Mouse (Mus musculus): Measurements from ENCODE around the gene Cdc42ep3.

Cdc42ep3 gene

DNA sequence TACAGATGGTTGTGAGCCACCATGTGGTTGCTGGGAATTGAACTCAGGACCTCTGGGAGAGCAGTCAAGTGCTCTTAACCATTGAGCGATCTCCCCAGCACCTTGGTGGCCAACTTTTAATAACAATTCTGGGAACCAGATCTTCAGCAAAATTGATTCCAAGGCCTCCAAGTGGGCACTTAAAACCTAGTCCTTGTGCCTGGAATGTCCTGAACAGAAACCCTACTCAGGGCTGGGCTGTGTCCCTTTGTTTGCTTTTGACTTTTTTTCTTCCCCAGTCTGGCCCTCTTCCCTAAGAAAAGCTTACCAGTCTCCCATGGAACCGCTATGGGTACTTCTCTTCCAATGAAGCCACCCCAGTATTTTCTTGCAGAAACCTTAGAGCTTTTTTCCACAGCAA lies 24.5 kb downstream of the Cdc42ep3 start:
- Histone ChIP-seq H3K36me3 (ENCODE audit: control insufficient read depth, insufficient read depth, low read length, poor library complexity, severe bottlenecking) (0 out of 2 replicates have a peak, but pooled peaks cover 2% of the 10 kb centered on the region), H3K27me3 (ENCODE audit: control insufficient read depth, insufficient read depth, low read length, poor library complexity, severe bottlenecking) (no peaks in the 10 kb centered on the region)
- DNase-seq (ENCODE audit: low read depth, low spot score) = no peak

DNA sequence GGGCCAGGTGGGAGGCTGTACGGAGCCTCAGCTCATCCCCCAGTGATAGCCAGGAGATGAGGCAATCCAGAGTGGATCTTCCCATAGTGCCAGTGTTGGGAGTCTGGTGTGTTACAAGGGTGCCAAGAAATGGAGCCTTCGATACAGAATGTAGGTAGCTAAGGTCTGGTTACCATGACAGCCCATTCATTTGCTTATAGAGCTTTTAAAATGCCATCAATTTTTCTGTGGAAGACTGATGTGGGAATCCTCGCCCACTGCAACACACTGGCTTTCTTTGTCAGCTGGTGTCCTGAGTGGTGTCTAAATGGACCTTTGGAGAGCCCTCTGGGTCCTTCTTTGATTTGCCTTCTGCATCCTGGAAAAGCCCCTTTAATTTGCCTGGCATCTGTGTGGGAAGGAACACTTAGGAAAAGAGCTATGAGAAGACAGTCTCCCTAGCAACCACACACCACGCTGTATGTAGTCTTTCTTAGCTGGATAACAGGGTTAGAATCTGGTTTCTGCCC lies 28.0 kb downstream of the Cdc42ep3 start:
- no peak for DNase-seq (ENCODE audit: low read depth, low spot score)
- no peaks in the 10 kb centered on the region for H3K27me3 ChIP-seq (ENCODE audit: control insufficient read depth, insufficient read depth, low read length, poor library complexity, severe bottlenecking)
- no peaks in the 10 kb centered on the region for H3K36me3 ChIP-seq (ENCODE audit: control insufficient read depth, insufficient read depth, low read length, poor library complexity, severe bottlenecking)

DNA sequence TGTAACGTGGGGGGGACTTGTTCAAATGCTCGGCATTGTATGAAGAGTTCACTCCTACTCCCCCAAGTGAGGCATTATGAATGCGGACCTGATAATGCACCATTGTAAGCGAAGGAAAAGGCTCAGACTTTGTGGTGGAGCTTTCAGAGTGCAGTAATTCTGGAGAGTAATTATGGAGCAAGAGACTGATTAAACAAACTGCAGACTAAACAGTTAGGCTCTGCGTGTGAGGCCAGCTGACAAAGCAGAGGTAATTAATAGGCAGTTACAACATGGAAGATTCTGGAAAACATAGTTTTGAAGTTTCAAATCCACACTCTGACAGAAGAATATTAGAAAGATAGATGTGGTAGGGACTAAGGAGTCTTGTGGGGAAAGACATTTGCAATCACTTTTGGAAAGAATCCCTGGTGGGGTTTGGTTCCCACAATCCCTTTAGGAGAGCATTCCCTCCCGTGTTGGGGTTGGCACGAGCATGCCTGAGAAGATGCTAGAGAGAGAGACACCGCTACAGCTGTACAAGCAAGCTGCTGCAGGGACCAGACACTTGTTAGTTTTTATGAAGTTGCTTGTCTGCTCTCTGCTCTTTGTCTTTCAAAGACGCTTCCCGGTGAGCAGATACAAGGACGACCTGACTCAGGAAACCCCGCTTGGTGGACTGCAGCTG lies 37.7 kb downstream of the Cdc42ep3 start:
- no peak for DNase-seq (ENCODE audit: low read depth, low spot score)
- Histone ChIP-seq H3K27me3 (ENCODE audit: control insufficient read depth, insufficient read depth, low read length, poor library complexity, severe bottlenecking) (no peaks in the 10 kb centered on the region), H3K36me3 (ENCODE audit: control insufficient read depth, insufficient read depth, low read length, poor library complexity, severe bottlenecking) (no peaks in the 10 kb centered on the region)

DNA sequence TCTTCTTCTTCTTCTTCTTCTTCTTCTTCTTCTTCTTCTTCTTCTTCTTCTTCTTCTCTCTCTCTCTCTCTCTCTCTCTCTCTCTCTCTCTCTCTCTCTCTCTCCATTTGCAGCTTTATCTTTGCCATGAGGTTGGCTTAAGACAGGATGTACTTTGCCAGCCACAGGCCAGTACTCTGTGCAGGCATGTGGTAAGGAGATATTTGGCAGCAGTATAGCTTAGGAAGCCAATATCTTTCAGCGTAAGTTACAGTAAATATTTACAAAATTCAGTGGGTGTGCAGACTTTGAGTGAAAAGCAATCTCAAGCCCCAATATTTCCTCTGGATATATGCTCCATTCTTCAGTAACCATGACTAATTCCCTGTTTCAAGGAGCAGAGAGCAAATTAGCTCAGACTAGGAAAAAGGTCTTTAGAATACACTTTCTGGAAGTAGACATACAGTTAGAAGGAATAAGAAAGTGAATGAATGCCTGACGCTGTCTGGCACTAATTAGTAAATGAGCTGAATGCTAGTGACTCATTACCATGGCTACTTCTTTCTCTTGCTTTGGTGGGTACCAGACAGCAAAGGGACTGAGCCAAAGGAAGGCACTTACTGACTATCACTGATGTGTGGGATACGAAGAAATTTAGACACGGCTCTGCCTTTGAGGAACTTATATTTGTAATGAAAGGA lies 39.3 kb downstream of the Cdc42ep3 start:
- no peaks in the 10 kb centered on the region for H3K27me3 ChIP-seq (ENCODE audit: control insufficient read depth, insufficient read depth, low read length, poor library complexity, severe bottlenecking)
- no peaks in the 10 kb centered on the region for H3K36me3 ChIP-seq (ENCODE audit: control insufficient read depth, insufficient read depth, low read length, poor library complexity, severe bottlenecking)
- no peak for DNase-seq (ENCODE audit: low read depth, low spot score)

DNA sequence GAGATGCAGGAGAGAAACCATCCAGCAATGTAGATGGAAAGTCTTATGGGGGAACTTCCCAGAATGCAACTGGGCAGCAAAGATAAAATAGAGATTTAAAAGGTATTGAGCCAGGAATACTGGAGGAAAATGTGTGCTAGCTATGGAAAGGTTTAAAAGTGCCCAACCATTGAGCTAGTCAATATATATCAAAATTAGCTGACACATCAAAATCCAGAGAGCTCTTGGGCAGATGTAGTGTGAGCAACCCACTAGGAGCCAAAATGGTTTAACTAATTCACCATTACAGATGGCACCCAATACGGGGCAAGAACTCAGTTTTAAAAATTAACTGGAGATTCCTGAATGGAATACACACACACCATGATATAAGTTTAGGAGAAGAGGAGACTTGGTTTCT lies 44.4 kb downstream of the Cdc42ep3 start:
- Histone ChIP-seq H3K36me3 (ENCODE audit: control insufficient read depth, insufficient read depth, low read length, poor library complexity, severe bottlenecking) (no peaks in the 10 kb centered on the region), H3K27me3 (ENCODE audit: control insufficient read depth, insufficient read depth, low read length, poor library complexity, severe bottlenecking) (no peaks in the 10 kb centered on the region)
- no peak for DNase-seq (ENCODE audit: low read depth, low spot score)

DNA sequence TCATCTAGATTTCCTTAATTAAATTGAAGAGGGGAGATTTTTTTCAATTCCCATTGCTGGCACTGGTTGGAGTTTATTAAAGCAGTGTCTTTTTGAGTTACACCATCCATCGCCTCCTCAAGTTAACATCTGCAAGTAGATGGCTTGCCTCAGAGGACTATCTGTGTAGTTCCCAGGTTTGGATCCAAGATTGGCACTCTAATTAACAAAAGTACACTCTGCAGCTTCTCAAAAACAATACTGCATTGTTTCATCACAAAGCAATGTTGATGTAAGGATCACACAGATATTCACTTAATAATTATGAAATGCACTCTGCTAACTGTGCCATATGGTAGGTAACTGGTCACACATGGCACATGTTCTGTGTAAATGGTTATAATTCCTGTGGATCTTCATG lies 45.4 kb downstream of the Cdc42ep3 start:
- no peaks in the 10 kb centered on the region for H3K36me3 ChIP-seq (ENCODE audit: control insufficient read depth, insufficient read depth, low read length, poor library complexity, severe bottlenecking)
- no peaks in the 10 kb centered on the region for H3K27me3 ChIP-seq (ENCODE audit: control insufficient read depth, insufficient read depth, low read length, poor library complexity, severe bottlenecking)

DNA sequence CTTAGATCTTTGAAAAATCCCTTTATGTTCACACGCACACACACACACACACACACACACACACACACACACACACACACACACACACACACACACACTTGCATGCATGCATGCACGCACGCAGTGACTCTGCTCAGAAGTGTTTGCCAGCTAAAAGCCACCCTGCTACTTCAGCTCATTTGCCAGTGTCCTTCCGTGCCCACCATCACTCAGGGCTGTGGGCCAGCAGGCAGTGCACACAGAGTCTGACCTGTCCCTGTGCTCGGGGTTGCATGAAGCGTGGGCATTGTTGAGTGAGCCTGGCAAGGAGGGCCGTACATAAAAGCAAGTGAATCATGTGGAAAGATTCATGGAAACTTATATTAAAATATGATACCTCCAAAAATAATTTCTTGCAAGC lies 49.2 kb downstream of the Cdc42ep3 start:
- Histone ChIP-seq H3K27me3 (ENCODE audit: control insufficient read depth, insufficient read depth, low read length, poor library complexity, severe bottlenecking) (no peaks in the 10 kb centered on the region), H3K36me3 (ENCODE audit: control insufficient read depth, insufficient read depth, low read length, poor library complexity, severe bottlenecking) (no peaks in the 10 kb centered on the region)
- DNase-seq (ENCODE audit: low read depth, low spot score) = no peak

More for the DNA sequence above, 45.4 kb downstream of the Cdc42ep3 start:
- DNase-seq (ENCODE audit: low read depth, low spot score) = no peak

- no peaks in the 10 kb centered on the region for H3K36me3 ChIP-seq (ENCODE audit: control insufficient read depth, insufficient read depth, low read length, poor library complexity, severe bottlenecking)
- no peak for DNase-seq (ENCODE audit: low read depth, low spot score)
- no peaks in the 10 kb centered on the region for H3K27me3 ChIP-seq (ENCODE audit: control insufficient read depth, insufficient read depth, low read length, poor library complexity, severe bottlenecking)
These were observed 51.0 kb downstream of the Cdc42ep3 start for GRCm38 (mm10) chr17:79303744-79304497.

DNA sequence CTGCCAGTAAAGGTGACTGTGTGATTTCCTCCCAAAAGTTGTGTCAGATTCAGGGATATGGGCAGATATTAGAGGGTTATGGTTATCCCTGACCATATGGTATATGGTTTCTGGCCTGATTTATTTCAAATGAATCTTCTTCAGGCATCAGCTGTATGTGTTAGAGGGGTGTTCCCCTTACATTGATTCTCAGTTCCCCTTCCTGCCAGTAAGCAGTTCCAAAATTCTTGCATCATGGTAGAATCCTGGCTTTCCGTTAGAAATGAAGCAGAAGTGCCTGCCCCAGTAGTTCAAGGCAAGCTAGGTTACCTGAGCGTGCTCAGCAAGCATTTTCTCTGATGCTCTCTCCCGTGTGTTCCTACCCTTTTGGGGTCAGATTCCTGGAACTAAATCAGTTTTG lies 51.7 kb downstream of the Cdc42ep3 start:
- no peaks in the 10 kb centered on the region for H3K36me3 ChIP-seq (ENCODE audit: control insufficient read depth, insufficient read depth, low read length, poor library complexity, severe bottlenecking)
- H3K27me3 ChIP-seq (ENCODE audit: control insufficient read depth, insufficient read depth, low read length, poor library complexity, severe bottlenecking) = no peaks in the 10 kb centered on the region
- DNase-seq (ENCODE audit: low read depth, low spot score) = no peak

DNA sequence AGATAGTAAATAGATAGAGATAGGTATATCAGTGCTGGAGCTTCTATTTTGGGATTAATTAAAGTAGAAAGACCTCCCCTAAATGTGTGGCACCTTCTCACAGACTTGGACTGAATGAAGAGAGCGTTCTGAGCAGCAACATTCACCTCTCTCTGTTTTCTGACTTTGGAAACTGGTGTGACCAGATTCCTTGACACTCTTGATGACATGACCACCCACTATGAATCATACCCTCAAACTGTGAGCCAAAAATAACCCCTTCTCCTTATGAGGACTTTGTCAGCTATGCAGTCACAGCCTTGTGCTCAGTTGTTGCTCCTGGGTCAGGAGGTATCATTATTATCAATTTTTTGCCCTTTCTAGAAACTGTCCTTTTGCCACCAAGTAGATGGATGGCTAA lies 55.0 kb downstream of the Cdc42ep3 start:
- Histone ChIP-seq H3K36me3 (ENCODE audit: control insufficient read depth, insufficient read depth, low read length, poor library complexity, severe bottlenecking) (no peaks in the 10 kb centered on the region), H3K27me3 (ENCODE audit: control insufficient read depth, insufficient read depth, low read length, poor library complexity, severe bottlenecking) (no peaks in the 10 kb centered on the region)
- DNase-seq (ENCODE audit: low read depth, low spot score) = no peak

DNA sequence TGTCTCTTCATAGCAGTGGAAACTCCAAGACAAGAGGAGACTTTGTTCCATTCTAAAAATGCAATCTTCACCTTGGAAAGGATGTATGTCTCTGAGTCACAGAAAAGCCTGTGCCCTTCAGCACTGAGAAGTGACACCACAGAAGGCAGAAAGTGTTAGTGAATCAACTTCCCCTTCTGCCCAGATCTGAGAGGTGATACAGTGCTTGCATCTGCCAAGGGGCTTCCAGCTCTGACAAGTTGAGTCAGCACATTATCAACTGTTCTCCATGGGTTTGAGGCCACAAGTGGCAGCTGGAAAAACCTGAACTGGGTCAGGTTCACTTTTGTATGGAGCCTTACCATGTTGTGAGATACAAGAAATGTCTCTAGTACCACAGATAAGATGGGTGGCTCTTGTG lies 55.9 kb downstream of the Cdc42ep3 start:
- H3K36me3 ChIP-seq (ENCODE audit: control insufficient read depth, insufficient read depth, low read length, poor library complexity, severe bottlenecking) = no peaks in the 10 kb centered on the region
- no peaks in the 10 kb centered on the region for H3K27me3 ChIP-seq (ENCODE audit: control insufficient read depth, insufficient read depth, low read length, poor library complexity, severe bottlenecking)
- DNase-seq (ENCODE audit: low read depth, low spot score) = peak; percentile 21

DNA sequence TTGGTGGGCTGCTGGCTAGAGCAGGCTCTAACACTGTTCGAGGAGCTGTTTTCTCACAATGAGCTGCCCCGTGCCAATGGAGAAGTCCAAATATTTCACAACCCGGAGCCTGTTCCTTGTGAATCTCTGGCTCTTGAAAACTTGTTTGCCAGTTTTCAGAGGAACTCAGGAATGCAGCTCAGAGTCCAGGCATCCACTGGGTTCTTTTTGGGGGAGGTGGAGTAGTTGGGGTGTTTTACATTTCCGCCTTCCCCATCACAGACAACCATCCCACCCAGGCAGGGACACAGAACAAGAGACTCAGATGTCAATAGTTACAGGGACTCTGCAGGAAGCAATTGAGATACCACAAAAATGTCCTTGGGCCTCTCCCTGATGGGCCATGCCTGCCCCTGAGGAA lies 59.0 kb downstream of the Cdc42ep3 start:
- no peaks in the 10 kb centered on the region for H3K27me3 ChIP-seq (ENCODE audit: control insufficient read depth, insufficient read depth, low read length, poor library complexity, severe bottlenecking)
- no peak for DNase-seq (ENCODE audit: low read depth, low spot score)
- no peaks in the 10 kb centered on the region for H3K36me3 ChIP-seq (ENCODE audit: control insufficient read depth, insufficient read depth, low read length, poor library complexity, severe bottlenecking)

DNA sequence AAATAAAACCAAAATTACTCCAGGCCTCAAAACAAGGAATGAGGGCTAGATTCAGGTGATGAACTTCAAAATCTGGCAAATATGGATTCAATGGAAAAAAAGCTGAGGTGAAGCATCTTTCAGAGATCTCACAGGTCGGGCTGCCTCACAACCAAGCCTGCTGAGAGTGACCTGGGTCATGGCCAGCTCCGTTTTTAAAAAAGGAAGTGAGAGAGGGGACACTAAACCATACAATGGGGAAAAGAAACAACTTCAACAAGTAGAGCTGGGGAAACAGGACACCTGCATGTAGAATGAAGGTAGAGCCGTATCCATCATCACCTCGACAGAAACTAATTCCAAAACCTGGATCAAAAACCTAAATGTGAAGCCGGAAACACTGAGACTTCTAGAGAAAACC lies 63.2 kb downstream of the Cdc42ep3 start:
- no peak for DNase-seq (ENCODE audit: low read depth, low spot score)
- Histone ChIP-seq H3K27me3 (ENCODE audit: control insufficient read depth, insufficient read depth, low read length, poor library complexity, severe bottlenecking) (no peaks in the 10 kb centered on the region), H3K36me3 (ENCODE audit: control insufficient read depth, insufficient read depth, low read length, poor library complexity, severe bottlenecking) (no peaks in the 10 kb centered on the region)

- Histone ChIP-seq H3K27me3 (ENCODE audit: control insufficient read depth, insufficient read depth, low read length, poor library complexity, severe bottlenecking) (no peaks in the 10 kb centered on the region), H3K36me3 (ENCODE audit: control insufficient read depth, insufficient read depth, low read length, poor library complexity, severe bottlenecking) (no peaks in the 10 kb centered on the region)
- DNase-seq (ENCODE audit: low read depth, low spot score) = no peak
These were observed 64.2 kb downstream of the Cdc42ep3 start for GRCm38 (mm10) chr17:79290697-79291096.

GRCm38 (mm10) chr17:79287302-79287701 lies 67.6 kb downstream of the Cdc42ep3 start:
- Histone ChIP-seq H3K27me3 (ENCODE audit: control insufficient read depth, insufficient read depth, low read length, poor library complexity, severe bottlenecking) (no peaks in the 10 kb centered on the region), H3K36me3 (ENCODE audit: control insufficient read depth, insufficient read depth, low read length, poor library complexity, severe bottlenecking) (no peaks in the 10 kb centered on the region)
- no peak for DNase-seq (ENCODE audit: low read depth, low spot score)
